15 mouse cellular contexts compared by ENCODE assay signal in genomic region chr2:120630655-120631054, GRCm38 (mm10). TPM values are rescaled to one million over a fixed set of nuclear protein-coding genes. Genes with fewer than 3 reads are reported as not detected.
DNase-seq lines count a peak whose midpoint lies in the region; ATAC-seq and TF ChIP-seq lines count a peak whose summit lies in the region.
"Had no signal": no experiment of that assay in that cellular context is flagged by ENCODE, and none has a peak within 500 bp of the region (broad histone marks: within the 10 kb centered on the region; RNA-seq: fewer than 3 reads in every experiment).

No protein-coding gene starts in this region.

- ATAC-seq in heart, embryonic 15.5 days (replicated peaks; ENCODE audit: insufficient number of reproducible peaks, insufficient read depth, low FRiP score, low read depth): no peak
- no peak for ATAC-seq in heart, embryonic 11.5 days (replicated peaks; ENCODE audit: insufficient number of reproducible peaks, low FRiP score, low TSS enrichment)
- ATAC-seq in liver, postnatal 0 days: no peak
- ATAC-seq in liver, embryonic 11.5 days (replicated peaks; ENCODE audit: low FRiP score): no peak
- ATAC-seq in granulocyte monocyte progenitor cell, adult 5-6 weeks (replicated peaks; ENCODE audit: poor library complexity, severe bottlenecking): no peak
- ATAC-seq: CD4-positive, CD25-positive, alpha-beta regulatory T cell, adult 4 months; forebrain, embryonic 13.5 days; inflammation-experienced regulatory T-cells, adult 6 months; midbrain, embryonic 13.5 days had no signal

- 0 out of 2 replicates have a peak overlapping the region, but pooled peaks have one; percentile 64 for H3K4me3 ChIP-seq in heart, embryonic 15.5 days
- H3K4me3 ChIP-seq in heart, embryonic 11.5 days (ENCODE audit: low read depth, low read length): no peak overlapping the region
- no peak overlapping the region; the same call in 1 of the 2 replicates for H3K4me3 ChIP-seq in liver, postnatal 0 days (ENCODE audit: low read depth, low read length)
- no peak overlapping the region for H3K4me3 ChIP-seq in liver, embryonic 11.5 days (ENCODE audit: low read depth, low read length)
- no peak overlapping the region for H3K4me3 ChIP-seq in olfactory bulb, adult 2 months (ENCODE audit: insufficient read depth, low read depth, low read length)
- H3K4me3 ChIP-seq: forebrain, embryonic 13.5 days; midbrain, embryonic 13.5 days; neural tube, embryonic 12.5 days had no signal

- H3K36me3 ChIP-seq in heart, embryonic 15.5 days: peaks cover 16% of the 10 kb centered on the region; the same call in 1 of the 2 replicates
- H3K36me3 ChIP-seq in heart, embryonic 11.5 days (ENCODE audit: control insufficient read depth, insufficient read depth, low read length): peaks cover 3% of the 10 kb centered on the region; the same call in 1 of the 2 replicates
- H3K36me3 ChIP-seq in liver, postnatal 0 days (replicated peaks; ENCODE audit: insufficient read depth, low read length): peaks cover 5% of the 10 kb centered on the region
- peaks cover 3% of the 10 kb centered on the region; the same call in 1 of the 2 replicates for H3K36me3 ChIP-seq in liver, embryonic 11.5 days (ENCODE audit: control insufficient read depth, insufficient read depth, low read length)

- DNase-seq in liver, postnatal 0 days: no peak
- DNase-seq in liver, embryonic 11.5 days (ENCODE audit: low spot score): no peak
- DNase-seq in adipocyte (ENCODE audit: low spot score): peak; percentile 37
- DNase-seq: cerebellum, postnatal 36 days; right cerebral cortex, adult 18-20 months had no signal

- 0 out of 2 replicates have a peak, but pooled peaks have one; percentile 44 for TF ChIP-seq EP300 in liver, postnatal 0 days (IDR thresholded peaks at IDR 0.05; ENCODE audit: low read depth)

- H3K9me3 ChIP-seq in heart, embryonic 15.5 days (replicated peaks): no peaks in the 10 kb centered on the region
- H3K9me3 ChIP-seq in heart, embryonic 11.5 days (replicated peaks; ENCODE audit: control insufficient read depth, low read length): no peaks in the 10 kb centered on the region
- H3K9me3 ChIP-seq in liver, postnatal 0 days (ENCODE audit: low read length): no peaks in the 10 kb centered on the region
- no peaks in the 10 kb centered on the region for H3K9me3 ChIP-seq in liver, embryonic 11.5 days (ENCODE audit: control insufficient read depth, low read length)
- H3K9me3 ChIP-seq: forebrain, embryonic 13.5 days; midbrain, embryonic 13.5 days; neural tube, embryonic 12.5 days had no signal

- peak overlapping the region; percentile 70 for H3K4me2 ChIP-seq in heart, embryonic 15.5 days
- no peak overlapping the region for H3K4me2 ChIP-seq in heart, embryonic 11.5 days
- peak overlapping the region; percentile 86 for H3K4me2 ChIP-seq in liver, postnatal 0 days (ENCODE audit: low read depth, low read length)
- H3K4me2 ChIP-seq in liver, embryonic 11.5 days: no peak overlapping the region

- TF ChIP-seq POLR2A in olfactory bulb, adult 2 months (IDR thresholded peaks at IDR 0.05; ENCODE audit: insufficient read depth, low read depth, low read length): no peak

- H3K9ac ChIP-seq in heart, embryonic 15.5 days: no peak overlapping the region
- no peak overlapping the region for H3K9ac ChIP-seq in heart, embryonic 11.5 days (ENCODE audit: low read depth, low read length)
- peak overlapping the region; percentile 26; the same call in 1 of the 2 replicates for H3K9ac ChIP-seq in liver, postnatal 0 days (replicated peaks)
- no peak overlapping the region for H3K9ac ChIP-seq in liver, embryonic 11.5 days (ENCODE audit: low read depth, low read length)
- H3K9ac ChIP-seq: forebrain, embryonic 13.5 days; liver, embryonic 14.5 days; midbrain, embryonic 13.5 days; neural tube, embryonic 12.5 days had no signal

- peaks cover 24% of the 10 kb centered on the region for H3K4me1 ChIP-seq in heart, embryonic 15.5 days (replicated peaks)
- H3K4me1 ChIP-seq in heart, embryonic 11.5 days (ENCODE audit: control insufficient read depth, insufficient read depth, low read length): peaks cover 11% of the 10 kb centered on the region
- H3K4me1 ChIP-seq in liver, postnatal 0 days (ENCODE audit: insufficient read depth): peaks cover 32% of the 10 kb centered on the region
- H3K4me1 ChIP-seq in liver, embryonic 11.5 days (replicated peaks; ENCODE audit: control insufficient read depth, insufficient read depth, low read length): peaks cover 13% of the 10 kb centered on the region
- no peaks in the 10 kb centered on the region for H3K4me1 ChIP-seq in olfactory bulb, adult 2 months (ENCODE audit: control insufficient read depth, insufficient read depth, low read length)

- no peak overlapping the region for H3K27ac ChIP-seq in heart, embryonic 15.5 days
- H3K27ac ChIP-seq in heart, embryonic 11.5 days (ENCODE audit: low read depth, low read length): no peak overlapping the region
- H3K27ac ChIP-seq in liver, postnatal 0 days (ENCODE audit: low read depth): no peak overlapping the region
- H3K27ac ChIP-seq in liver, embryonic 11.5 days (ENCODE audit: low read depth, low read length): no peak overlapping the region
- 0 out of 2 replicates have a peak overlapping the region, but pooled peaks have one; percentile 31 for H3K27ac ChIP-seq in olfactory bulb, adult 2 months (ENCODE audit: insufficient read depth, low read depth, low read length)
- H3K27ac ChIP-seq: forebrain, embryonic 13.5 days; liver, embryonic 14.5 days; midbrain, embryonic 13.5 days; neural tube, embryonic 12.5 days had no signal

- no peaks in the 10 kb centered on the region for H3K27me3 ChIP-seq in heart, embryonic 15.5 days
- H3K27me3 ChIP-seq in heart, embryonic 11.5 days (ENCODE audit: control insufficient read depth, insufficient read depth, low read length): no peaks in the 10 kb centered on the region
- H3K27me3 ChIP-seq in liver, postnatal 0 days (ENCODE audit: insufficient read depth, low read length): no peaks in the 10 kb centered on the region
- H3K27me3 ChIP-seq in liver, embryonic 11.5 days (replicated peaks; ENCODE audit: control insufficient read depth, insufficient read depth, low read length): no peaks in the 10 kb centered on the region
- H3K27me3 ChIP-seq: forebrain, embryonic 13.5 days; midbrain, embryonic 13.5 days; neural tube, embryonic 12.5 days had no signal

- 31% methylated on average over 2 of the region's 2 CpGs for WGBS in heart, embryonic 15.5 days
- WGBS in heart, embryonic 11.5 days (ENCODE audit: insufficient replicate concordance): 55% methylated on average over 2 of the region's 2 CpGs
- 48% methylated on average over 2 of the region's 2 CpGs for WGBS in liver, postnatal 0 days (ENCODE audit: insufficient replicate concordance)
- 53% methylated on average over 2 of the region's 2 CpGs for WGBS in liver, embryonic 11.5 days
- WGBS in olfactory bulb, adult 2 months: 49% methylated on average over 2 of the region's 2 CpGs

- TF ChIP-seq CTCF in liver, postnatal 0 days (IDR thresholded peaks at IDR 0.05; ENCODE audit: low read depth): no peak
- TF ChIP-seq CTCF in olfactory bulb, adult 2 months (IDR thresholded peaks at IDR 0.05; ENCODE audit: insufficient read depth, low read depth, low read length): no peak

RNA-seq across cellular contexts. Expression of gene Stard9, which starts 1.7 kb away (rescaled TPM):
- polyA plus RNA-seq in heart, embryonic 15.5 days (2015; fragmentation: Nextera tagmentation; extraction: Ambion mirVana): 3.5 and 4.4 TPM in 2 replicates
- polyA plus RNA-seq in heart, embryonic 11.5 days (2014; fragmentation: Nextera tagmentation; extraction: Ambion mirVana): 2.9 and 4.4 TPM in 2 replicates
- polyA plus RNA-seq in liver, postnatal 0 days (2015; fragmentation: Nextera tagmentation; extraction: Ambion mirVana): 1.2 and 1.3 TPM in 2 replicates
- polyA plus RNA-seq in liver, embryonic 11.5 days (2014; fragmentation: Nextera tagmentation; extraction: Ambion mirVana): 3.0 and 3.5 TPM in 2 replicates
- polyA plus RNA-seq in olfactory bulb, adult 2 months (2012; ENCODE audit: insufficient read depth, insufficient read length, low replicate concordance, missing spikeins): not detected in 2 replicates
- total RNA-seq in granulocyte monocyte progenitor cell, adult 5-6 weeks (2014; fragmentation: Nextera tagmentation): 3.5 and 10.7 TPM in 2 replicates
- 0.62 and 1.1 TPM in 2 replicates for total RNA-seq in granulocyte monocyte progenitor cell, adult 5-6 weeks (2017)

RNA-seq across cellular contexts. Expression of gene Lrrc57, which starts 21.3 kb away (rescaled TPM):
- polyA plus RNA-seq in heart, embryonic 15.5 days (2015; fragmentation: Nextera tagmentation; extraction: Ambion mirVana): 19.1 and 20.8 TPM in 2 replicates
- polyA plus RNA-seq in heart, embryonic 11.5 days (2014; fragmentation: Nextera tagmentation; extraction: Ambion mirVana): 19.1 and 21.8 TPM in 2 replicates
- 9.6 and 10.0 TPM in 2 replicates for polyA plus RNA-seq in liver, postnatal 0 days (2015; fragmentation: Nextera tagmentation; extraction: Ambion mirVana)
- polyA plus RNA-seq in liver, embryonic 11.5 days (2014; fragmentation: Nextera tagmentation; extraction: Ambion mirVana): 17.2 and 24.2 TPM in 2 replicates
- not detected in 2 replicates for polyA plus RNA-seq in olfactory bulb, adult 2 months (2012; ENCODE audit: insufficient read depth, insufficient read length, low replicate concordance, missing spikeins)
- 7.3 and 12.1 TPM in 2 replicates for total RNA-seq in granulocyte monocyte progenitor cell, adult 5-6 weeks (2014; fragmentation: Nextera tagmentation)
- total RNA-seq in granulocyte monocyte progenitor cell, adult 5-6 weeks (2017): 18.9 and 20.5 TPM in 2 replicates

RNA-seq across cellular contexts. Expression of gene Haus2, which starts 21.5 kb away (rescaled TPM):
- polyA plus RNA-seq in heart, embryonic 15.5 days (2015; fragmentation: Nextera tagmentation; extraction: Ambion mirVana): 17.4 and 19.0 TPM in 2 replicates
- polyA plus RNA-seq in heart, embryonic 11.5 days (2014; fragmentation: Nextera tagmentation; extraction: Ambion mirVana): 20.6 and 21.3 TPM in 2 replicates
- polyA plus RNA-seq in liver, postnatal 0 days (2015; fragmentation: Nextera tagmentation; extraction: Ambion mirVana): 7.9 and 9.0 TPM in 2 replicates
- 30.6 and 31.2 TPM in 2 replicates for polyA plus RNA-seq in liver, embryonic 11.5 days (2014; fragmentation: Nextera tagmentation; extraction: Ambion mirVana)
- not detected in 2 replicates for polyA plus RNA-seq in olfactory bulb, adult 2 months (2012; ENCODE audit: insufficient read depth, insufficient read length, low replicate concordance, missing spikeins)
- 20.4 and 22.0 TPM in 2 replicates for total RNA-seq in granulocyte monocyte progenitor cell, adult 5-6 weeks (2014; fragmentation: Nextera tagmentation)
- total RNA-seq in granulocyte monocyte progenitor cell, adult 5-6 weeks (2017): 17.9 and 20.8 TPM in 2 replicates

Comparison
In these comparisons a context has a peak if more than half of its experiments do, and no peak if none do; other contexts are left out.
1. H3K4me2 ChIP-seq: peak in heart, embryonic 15.5 days (single experiment) and liver, postnatal 0 days (single experiment); none in heart, embryonic 11.5 days (single experiment) and liver, embryonic 11.5 days (single experiment).
2. RNA of gene Lrrc57, which starts 21.3 kb away (polyA plus RNA-seq): 19.1 to 20.8 TPM in heart, embryonic 15.5 days, 19.1 to 21.8 TPM in heart, embryonic 11.5 days, 17.2 to 24.2 TPM in liver, embryonic 11.5 days and 9.6 to 10.0 TPM in liver, postnatal 0 days; not detected in olfactory bulb, adult 2 months; every median in the first group is over 10 times any median in the second.